Mouse (Mus musculus): ENCODE data around the gene Qars. TPM values are rescaled to one million over a fixed set of nuclear protein-coding genes. Genes with fewer than 3 reads are reported as not detected.

The Qars gene
- total RNA-seq, 2 experiments from 2014 or later: 64.1 to 77.4 TPM

- DNase-seq: no peak
Observed at GRCm38 (mm10) chr9:108486973-108487530, 20.5 kb upstream of the Qars start.

DNA sequence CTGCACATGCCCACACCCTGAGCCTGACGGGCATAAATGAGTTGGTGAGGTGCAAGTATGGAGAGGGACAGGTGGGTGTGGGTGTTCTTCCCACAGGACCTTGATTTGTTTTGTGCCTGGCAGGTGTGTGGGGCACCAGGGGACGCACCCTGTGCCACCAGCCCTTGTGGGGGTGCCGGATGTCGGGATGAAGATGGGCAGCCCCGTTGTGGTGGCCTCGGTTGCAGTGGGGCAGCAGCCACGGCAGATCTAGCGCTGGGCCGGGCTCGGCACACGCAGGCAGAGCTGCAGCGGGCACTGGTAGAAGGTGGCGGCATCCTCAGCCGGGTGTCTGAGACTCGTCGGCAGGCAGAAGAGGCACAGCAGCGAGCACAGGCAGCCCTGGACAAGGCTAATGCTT is 19.1 kb upstream of the Qars start:
- no peak for DNase-seq

GRCm38 (mm10) chr9:108489215-108489614 is 18.3 kb upstream of the Qars start:
- no peak for DNase-seq

- DNase-seq: peak; percentile 57
Observed at GRCm38 (mm10) chr9:108489702-108490558, 17.6 kb upstream of the Qars start.

DNA sequence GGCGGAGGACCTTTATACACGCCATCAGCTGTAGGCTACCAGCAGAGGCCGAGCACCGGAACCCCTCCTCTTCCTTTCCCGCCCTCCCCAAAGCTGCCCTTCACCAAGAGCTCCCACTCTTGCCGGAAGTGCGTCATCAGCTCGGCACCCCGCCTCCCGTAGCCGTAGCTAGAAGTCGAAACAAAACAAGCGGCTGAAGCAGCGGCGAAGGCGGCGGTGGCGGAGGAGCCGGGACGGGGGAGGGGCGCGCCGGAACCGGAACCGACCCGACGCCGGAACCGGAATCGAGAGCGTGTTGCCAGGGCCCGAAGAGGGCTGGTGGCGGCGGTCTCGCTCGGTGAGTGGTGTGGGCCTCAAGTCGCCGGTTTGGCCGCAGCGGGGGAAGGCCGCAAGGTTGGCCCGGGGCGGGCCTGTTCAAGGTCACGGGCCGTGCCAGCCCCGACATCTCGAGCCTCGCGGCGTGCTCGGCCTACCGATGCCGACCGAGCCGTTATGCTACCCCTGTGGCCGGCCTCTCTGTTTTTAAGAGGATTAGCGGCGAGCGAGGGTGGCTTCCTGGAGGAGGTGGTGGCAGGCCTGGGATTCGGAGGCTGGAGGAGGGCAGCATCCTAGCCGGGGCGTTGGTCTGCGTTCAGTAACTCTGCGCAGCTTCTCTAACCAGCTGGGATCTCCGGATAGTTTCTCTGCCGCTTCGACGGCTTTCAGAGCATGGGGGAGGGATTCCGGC is 16.8 kb upstream of the Qars start, which contains the start of gene Usp19:
Gene Usp19, plus strand, starts transcription at position 44 of the 727 bp plus-strand sequence.
- DNase-seq: peak; percentile 96

GRCm38 (mm10) chr9:108491286-108491580 is 16.3 kb upstream of the Qars start:
- no peak for DNase-seq

GRCm38 (mm10) chr9:108492043-108492750 is 15.3 kb upstream of the Qars start:
- DNase-seq: peak; percentile 64

DNA sequence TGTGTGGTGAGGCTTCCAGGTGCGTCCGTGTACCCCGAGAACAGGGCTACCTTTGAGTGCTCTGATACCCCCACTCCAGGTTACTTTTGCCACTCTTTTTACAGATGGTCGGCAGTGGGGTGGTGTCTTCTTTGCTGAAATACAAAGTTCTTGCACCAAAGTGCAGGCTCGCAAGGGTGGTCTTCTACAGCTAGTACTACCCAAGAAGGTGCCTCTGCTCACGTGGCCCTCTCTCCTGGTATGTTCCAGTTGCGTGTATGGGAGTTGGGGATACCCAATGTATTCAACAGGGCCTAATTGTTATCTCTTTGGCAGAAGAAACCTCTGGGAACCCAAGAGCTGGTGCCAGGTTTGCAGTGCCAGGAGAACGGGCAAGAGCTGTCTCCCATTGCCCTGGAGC is 14.3 kb upstream of the Qars start:
- no peak for DNase-seq

DNA sequence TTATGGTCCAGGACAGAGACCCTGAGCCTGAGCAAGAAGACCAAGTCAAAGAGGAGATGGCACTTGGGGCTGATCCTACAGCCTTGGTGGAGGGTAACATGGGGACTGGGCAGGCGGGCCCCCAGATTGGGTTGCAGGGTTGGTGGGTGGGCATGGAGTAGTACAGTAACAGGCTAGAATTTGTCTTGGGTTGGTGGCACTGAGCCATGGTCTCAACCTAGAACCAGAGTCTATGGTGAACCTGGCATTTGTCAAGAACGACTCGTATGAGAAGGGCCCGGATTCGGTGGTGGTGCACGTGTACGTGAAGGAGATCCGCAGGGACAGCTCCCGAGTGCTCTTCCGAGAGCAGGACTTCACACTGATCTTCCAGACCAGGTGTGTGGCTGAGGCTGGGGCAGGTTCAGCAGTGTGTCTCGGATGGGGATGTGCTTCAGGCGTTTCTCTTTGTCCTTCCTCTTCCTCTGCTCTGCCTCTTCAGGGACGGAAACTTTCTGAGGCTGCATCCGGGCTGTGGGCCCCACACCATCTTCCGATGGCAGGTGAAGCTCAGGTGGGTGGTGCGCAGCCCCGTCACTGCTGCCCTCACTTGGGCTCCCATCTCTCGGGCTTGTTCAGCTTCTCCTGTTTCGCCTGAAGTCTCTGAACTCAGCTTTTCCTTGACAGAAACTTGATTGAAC is 13.2 kb upstream of the Qars start:
- DNase-seq: no peak

DNA sequence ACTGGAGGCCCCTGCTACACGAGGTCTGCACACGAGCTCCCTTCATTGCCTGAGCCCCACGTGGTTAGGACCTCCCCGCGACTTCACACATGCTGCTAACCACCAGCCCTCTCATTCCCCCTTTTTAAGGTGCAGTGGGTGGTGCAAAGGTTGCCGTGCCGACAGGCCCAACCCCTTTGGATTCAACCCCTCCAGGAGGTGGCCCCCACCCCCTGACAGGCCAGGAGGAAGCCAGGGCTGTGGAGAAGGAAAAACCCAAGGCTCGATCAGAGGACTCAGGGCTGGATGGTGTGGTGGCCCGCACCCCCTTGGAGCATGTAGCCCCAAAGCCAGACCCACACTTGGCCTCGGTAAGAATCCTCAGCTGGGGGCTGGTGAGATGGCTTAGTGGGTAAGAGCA is 12.6 kb upstream of the Qars start:
- no peak for DNase-seq

GRCm38 (mm10) chr9:108499231-108499630 is 8.3 kb upstream of the Qars start:
- DNase-seq: no peak

DNA sequence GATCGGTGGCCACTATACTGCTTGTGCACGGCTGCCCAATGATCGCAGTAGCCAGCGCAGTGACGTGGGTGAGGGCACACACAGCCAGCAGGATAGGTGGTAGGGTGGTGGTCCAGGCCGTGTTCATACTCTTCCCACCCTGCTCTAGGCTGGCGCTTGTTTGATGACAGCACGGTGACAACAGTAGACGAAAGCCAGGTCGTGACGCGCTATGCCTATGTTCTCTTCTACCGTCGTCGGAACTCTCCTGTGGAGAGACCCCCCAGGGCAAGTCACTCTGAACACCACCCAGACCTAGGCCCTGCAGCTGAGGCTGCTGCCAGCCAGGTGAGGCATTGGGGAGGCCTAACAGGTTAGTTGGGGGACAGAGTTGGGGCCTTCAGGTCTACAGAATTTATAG is 7.6 kb upstream of the Qars start:
- DNase-seq: no peak

GRCm38 (mm10) chr9:108506901-108507300 is 605 bp upstream of the Qars start:
- DNase-seq: no peak

DNA sequence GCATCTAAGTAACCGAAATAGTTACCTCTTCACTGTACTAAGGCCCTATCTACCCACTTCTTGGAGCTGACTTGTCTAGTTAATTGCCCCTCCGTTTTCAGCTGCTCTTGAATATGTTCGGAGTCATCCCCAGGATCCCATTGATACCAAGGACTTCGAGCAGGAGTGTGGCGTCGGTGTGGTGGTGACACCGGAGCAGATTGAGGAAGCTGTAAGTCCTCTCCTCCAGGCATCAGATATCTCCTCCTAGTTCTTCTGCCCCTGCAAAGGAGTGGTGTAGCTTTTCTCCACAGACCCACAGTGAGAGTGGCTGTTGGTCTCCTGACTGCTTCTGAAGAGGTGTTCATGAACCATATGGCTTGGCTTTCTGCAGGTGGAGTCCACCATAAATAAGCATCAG is 1.3 kb downstream of the Qars start:
- no peak for DNase-seq

GRCm38 (mm10) chr9:108516380-108517251 is 9.1 kb downstream of the Qars start, which contains the start of gene Qrich1:
Gene Qrich1, plus strand, starts transcription at chr9:108516806.
- DNase-seq: peak; percentile 96

- peak; percentile 83 for DNase-seq
Observed at GRCm38 (mm10) chr9:108517253-108517930, 9.9 kb downstream of the Qars start.

DNA sequence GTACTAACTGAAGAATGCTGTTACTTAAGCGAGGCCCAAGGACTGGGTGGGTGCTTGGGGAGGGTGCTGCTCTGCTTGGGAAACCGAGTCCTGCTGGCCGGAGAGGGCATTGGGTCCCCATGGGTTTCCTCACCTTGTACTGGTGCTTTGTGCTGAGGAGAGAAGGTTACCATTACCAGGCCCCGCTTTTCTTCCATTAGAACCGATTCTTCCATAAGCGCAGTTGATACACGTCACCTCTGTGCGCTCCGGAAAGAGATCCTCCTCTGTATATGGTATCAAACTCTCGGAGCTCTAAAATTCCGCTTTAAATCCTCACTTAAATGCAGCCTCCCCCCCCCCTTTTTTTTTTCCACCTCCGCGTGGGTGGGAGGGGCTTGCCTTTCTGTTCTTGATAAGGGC is 10.4 kb downstream of the Qars start:
- no peak for DNase-seq

- DNase-seq: no peak
Observed at GRCm38 (mm10) chr9:108521604-108522003, 14.1 kb downstream of the Qars start.

DNA sequence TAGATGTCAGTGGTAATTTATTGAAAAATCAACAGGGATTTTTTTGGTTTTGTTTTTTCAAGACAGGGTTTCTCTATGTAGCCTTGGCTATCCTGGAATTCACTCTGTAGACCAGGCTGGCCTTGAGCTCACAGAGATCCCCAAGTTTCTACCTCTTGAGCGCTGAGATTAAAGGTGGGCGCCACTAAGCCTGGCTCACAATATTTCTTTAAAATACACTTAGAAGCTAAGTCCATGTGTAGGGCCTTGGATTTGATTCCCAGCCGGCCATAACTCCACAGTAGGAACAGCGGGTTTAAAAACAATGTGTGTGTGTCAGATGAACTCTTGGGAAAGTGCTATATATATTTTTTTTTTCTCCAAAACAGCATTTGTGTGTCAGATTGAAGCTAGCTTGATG is 15.8 kb downstream of the Qars start:
- DNase-seq: no peak

- no peak for DNase-seq
Observed at GRCm38 (mm10) chr9:108525400-108525799, 17.9 kb downstream of the Qars start.

Measured in gastrocnemius, postnatal 25 days (tissue).